In the genomic region with DNA sequence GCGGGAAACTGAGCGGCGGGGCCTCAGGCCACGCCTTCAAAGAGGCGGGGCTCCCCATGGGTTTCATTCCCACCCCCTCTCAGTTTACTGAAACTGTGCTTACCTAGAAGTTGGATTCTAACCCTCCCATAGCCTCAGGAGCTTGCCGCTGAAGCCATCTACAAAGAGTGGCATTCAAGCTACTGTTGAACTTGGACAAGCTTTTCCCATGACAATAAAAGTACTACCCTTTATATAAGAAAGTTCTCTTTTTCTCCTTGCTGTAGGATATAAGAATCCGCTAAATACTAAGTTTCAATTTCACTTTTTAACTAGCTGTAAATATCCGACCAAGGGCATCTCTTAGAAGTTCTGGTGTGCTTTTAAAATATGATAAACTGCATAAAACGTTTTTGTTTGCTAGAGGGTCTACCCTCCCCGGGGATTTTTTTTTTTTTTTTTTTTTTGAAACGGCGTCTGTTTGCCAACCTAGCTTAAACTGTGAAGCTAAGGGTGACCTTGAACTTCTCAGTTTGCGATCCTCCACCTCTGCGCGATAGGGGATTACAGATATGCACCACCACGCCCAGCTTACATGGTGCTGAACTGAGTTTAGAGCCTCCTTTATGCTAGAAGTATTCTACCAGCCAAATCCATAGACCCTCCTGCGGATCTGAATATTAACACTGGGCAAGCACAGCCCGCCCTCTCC, we compare ENCODE assay signal across 8 mouse cellular contexts. TPM values are rescaled to one million over a fixed set of nuclear protein-coding genes. Genes with fewer than 3 reads are reported as not detected.
DNase-seq lines count a peak whose midpoint lies in the region; ATAC-seq and TF ChIP-seq lines count a peak whose summit lies in the region.

No protein-coding gene starts in this region.

- DNase-seq in 3134 (ENCODE audit: extremely low read depth, insufficient read length, low spot score) (peak; percentile 20), MEL (ENCODE audit: low read depth, low spot score) (peak; percentile 80)
- peak; percentile 49 for DNase-seq in forebrain, embryonic 11.5 days (ENCODE audit: low spot score)
- peak; percentile 3 for DNase-seq in kidney, adult 2 months
- DNase-seq in testis, postnatal 14 days (ENCODE audit: low spot score) = peak; percentile 8
- DNase-seq in layer of hippocampus, adult 9-10 months (ENCODE audit: low spot score) = no peak
- DNase-seq in retina, postnatal 1 day = no peak

- 35% methylated on average over 18 of the region's 18 CpGs for WGBS in forebrain, embryonic 11.5 days
- WGBS in kidney, adult 2 months = 27% methylated on average over 18 of the region's 18 CpGs

- TF ChIP-seq EP300 in MEL (IDR thresholded peaks at IDR 0.05; ENCODE audit: low read depth in 1 of 2, low read length in 2 of 2) = peak; percentile 12 to 33; a peak in 1 of 4 replicates

- H3K9me3 ChIP-seq in MEL (replicated peaks; ENCODE audit: insufficient read depth, low read length) = no peaks in the 10 kb centered on the region
- H3K9me3 ChIP-seq in forebrain, embryonic 11.5 days (ENCODE audit: control insufficient read depth, low read length) = no peaks in the 10 kb centered on the region

- TF ChIP-seq CTCF in MEL (IDR thresholded peaks at IDR 0.05 in 2 of 3, conservative IDR thresholded peaks at IDR 0.05 in 1 of 3; ENCODE audit: control insufficient read depth in 1 of 3, insufficient read depth in 1 of 3, low read depth in 2 of 3, low read length in 3 of 3, poor library complexity in 1 of 3, severe bottlenecking in 1 of 3) = no peak
- TF ChIP-seq CTCF in kidney, adult 2 months (conservative IDR thresholded peaks at IDR 0.05; ENCODE audit: insufficient read depth, insufficient read length, low read depth, low read length) = no peak

- TF ChIP-seq POLR2A in MEL (IDR thresholded peaks at IDR 0.05; ENCODE audit: control insufficient read depth in 1 of 2, insufficient read depth in 1 of 2, low read depth in 1 of 2, low read length in 2 of 2, poor library complexity in 1 of 2) = peak in 1 of 2 experiments; percentile 82; a peak in 2 of 4 replicates
- no peak for TF ChIP-seq POLR2A in kidney, adult 2 months (IDR thresholded peaks at IDR 0.05; ENCODE audit: low read depth, low read length)

- H3K4me2 ChIP-seq in forebrain, embryonic 11.5 days (ENCODE audit: low read depth, low read length, severe bottlenecking) = peak overlapping the region; percentile 63; the same call in 1 of the 2 replicates

- peaks cover 33% of the 10 kb centered on the region for H3K79me2 ChIP-seq in MEL (ENCODE audit: control insufficient read depth, insufficient read depth, low read length, poor library complexity)

- no peaks in the 10 kb centered on the region for H3K27me3 ChIP-seq in MEL (ENCODE audit: control insufficient read depth in 1 of 2, insufficient read depth in 2 of 2, low read length in 2 of 2)
- H3K27me3 ChIP-seq in forebrain, embryonic 11.5 days (ENCODE audit: control insufficient read depth, insufficient read depth, low read length) = no peaks in the 10 kb centered on the region
- H3K27me3 ChIP-seq in kidney, adult 2 months (replicated peaks; ENCODE audit: control insufficient read depth, insufficient read depth, low read length) = no peaks in the 10 kb centered on the region

- peaks cover 8 to 29% of the 10 kb centered on the region in 2 experiments for H3K4me1 ChIP-seq in MEL (ENCODE audit: control insufficient read depth in 1 of 2, insufficient read depth in 2 of 2, low read length in 2 of 2)
- peaks cover 6% of the 10 kb centered on the region; the same call in 1 of the 2 replicates for H3K4me1 ChIP-seq in forebrain, embryonic 11.5 days (replicated peaks; ENCODE audit: control insufficient read depth, insufficient read depth, low read length)
- H3K4me1 ChIP-seq in kidney, adult 2 months (ENCODE audit: control insufficient read depth, insufficient read depth, low read length) = no peaks in the 10 kb centered on the region; the same call in 1 of the 2 replicates

- peak; percentile 4; the same call in 1 of the 2 replicates for ATAC-seq in forebrain, embryonic 11.5 days (replicated peaks; ENCODE audit: low FRiP score)
- ATAC-seq in megakaryocyte-erythroid progenitor cell, adult 5-6 weeks (replicated peaks; ENCODE audit: low FRiP score, low TSS enrichment, poor library complexity, severe bottlenecking) = peak; percentile 24

- TF ChIP-seq RAD21 in MEL (IDR thresholded peaks at IDR 0.05; ENCODE audit: low read depth, low read length) = no peak

- H3K36me3 ChIP-seq in MEL (ENCODE audit: control insufficient read depth in 1 of 2, insufficient read depth in 2 of 2, low read length in 2 of 2) = peaks cover 0 to 33% of the 10 kb centered on the region in 2 experiments; a peak in 2 of 4 replicates
- no peaks in the 10 kb centered on the region for H3K36me3 ChIP-seq in forebrain, embryonic 11.5 days (ENCODE audit: control insufficient read depth, insufficient read depth, low read length)
- H3K36me3 ChIP-seq in kidney, adult 2 months (ENCODE audit: control insufficient read depth, insufficient read depth, low read length) = no peaks in the 10 kb centered on the region

- peak overlapping the region; percentile 54 to 67 for H3K4me3 ChIP-seq in MEL (ENCODE audit: control insufficient read depth in 1 of 2, insufficient read depth in 1 of 2, low read depth in 2 of 2, low read length in 2 of 2)
- peak overlapping the region; percentile 54 for H3K4me3 ChIP-seq in forebrain, embryonic 11.5 days (ENCODE audit: low read depth, low read length)
- peak overlapping the region; percentile 98 for H3K4me3 ChIP-seq in kidney, adult 2 months (ENCODE audit: insufficient read depth, low read depth, low read length)

- H3K9ac ChIP-seq in MEL (ENCODE audit: control insufficient read depth, low read depth, low read length, poor library complexity, severe bottlenecking) = peak overlapping the region; percentile 79
- H3K9ac ChIP-seq in forebrain, embryonic 11.5 days (ENCODE audit: low read length) = peak overlapping the region; percentile 70

- peak overlapping the region; percentile 87 for H3K27ac ChIP-seq in MEL (ENCODE audit: control insufficient read depth, low read depth, low read length)
- H3K27ac ChIP-seq in forebrain, embryonic 11.5 days (ENCODE audit: low read depth, low read length) = no peak overlapping the region
- no peak overlapping the region for H3K27ac ChIP-seq in kidney, adult 2 months (ENCODE audit: insufficient read depth, low read depth, low read length)

TF ChIP-seq in MEL, 35 proteins besides CTCF, POLR2A, EP300 and RAD21:
- no peak for TF ChIP-seq USF1 (IDR thresholded peaks at IDR 0.05; ENCODE audit: low read depth, low read length)
- TF ChIP-seq TCF12 (IDR thresholded peaks at IDR 0.05; ENCODE audit: low read depth, low read length) = 0 out of 2 replicates have a peak, but pooled peaks have one; percentile 24
- no peak for TF ChIP-seq NRF1 (IDR thresholded peaks at IDR 0.05; ENCODE audit: insufficient read depth, low read depth, low read length, poor library complexity, severe bottlenecking)
- no peak for TF ChIP-seq KAT2A (conservative IDR thresholded peaks at IDR 0.05; ENCODE audit: low read depth, low read length)
- peak; percentile 80 for TF ChIP-seq TBP (IDR thresholded peaks at IDR 0.05; ENCODE audit: low read depth, low read length)
- no peak for TF ChIP-seq SMC3 (IDR thresholded peaks at IDR 0.05; ENCODE audit: low read depth, low read length)
- TF ChIP-seq ZC3H11A (IDR thresholded peaks at IDR 0.05; ENCODE audit: low read depth, low read length) = no peak
- TF ChIP-seq POLR2AphosphoS5 (IDR thresholded peaks at IDR 0.05; ENCODE audit: borderline replicate concordance, low read depth, low read length) = no peak; the same call in 1 of the 2 replicates
- no peak for TF ChIP-seq CHD1 (IDR thresholded peaks at IDR 0.05; ENCODE audit: low read depth, low read length)
- TF ChIP-seq NELFE (IDR thresholded peaks at IDR 0.05; ENCODE audit: low read depth, low read length) = peak; percentile 82
- no peak for TF ChIP-seq UBTF (IDR thresholded peaks at IDR 0.05; ENCODE audit: borderline replicate concordance, insufficient read depth, low read depth, low read length)
- no peak for TF ChIP-seq CHD2 (IDR thresholded peaks at IDR 0.05; ENCODE audit: low read length)
- no peak for TF ChIP-seq TAL1 (IDR thresholded peaks at IDR 0.05; ENCODE audit: low read length)
- peak; percentile 79 for TF ChIP-seq ZMIZ1 (IDR thresholded peaks at IDR 0.05; ENCODE audit: low read depth, low read length)
- TF ChIP-seq ZNF384 (IDR thresholded peaks at IDR 0.05; ENCODE audit: low read depth, low read length) = peak; percentile 88
- peak; percentile 50 for TF ChIP-seq GATA1 (IDR thresholded peaks at IDR 0.05; ENCODE audit: low read depth, low read length)
- 0 out of 2 replicates have a peak, but pooled peaks have one; percentile 41 for TF ChIP-seq MYC (IDR thresholded peaks at IDR 0.05; ENCODE audit: low read depth, low read length)
- TF ChIP-seq SIN3A (IDR thresholded peaks at IDR 0.05; ENCODE audit: low read length) = peak; percentile 37
- no peak for TF ChIP-seq E2F4 (IDR thresholded peaks at IDR 0.05; ENCODE audit: borderline replicate concordance, low read depth, low read length)
- no peak for TF ChIP-seq ELF1 (IDR thresholded peaks at IDR 0.05; ENCODE audit: low read depth, low read length)
- 0 out of 2 replicates have a peak, but pooled peaks have one; percentile 53 for TF ChIP-seq MAZ (IDR thresholded peaks at IDR 0.05; ENCODE audit: low read depth, low read length)
- no peak for TF ChIP-seq GABPA (IDR thresholded peaks at IDR 0.05; ENCODE audit: low read depth, low read length)
- TF ChIP-seq MEF2A (IDR thresholded peaks at IDR 0.05; ENCODE audit: extremely low read depth, insufficient replicate concordance, low read depth, low read length, poor library complexity, severe bottlenecking) = no peak
- peak; percentile 41; the same call in 1 of the 2 replicates for TF ChIP-seq ETS1 (IDR thresholded peaks at IDR 0.05; ENCODE audit: low read depth, low read length)
- peak; percentile 67 for TF ChIP-seq POLR2AphosphoS2 (IDR thresholded peaks at IDR 0.05; ENCODE audit: low read length)
- TF ChIP-seq MYB (IDR thresholded peaks at IDR 0.05; ENCODE audit: low read depth, low read length) = no peak
- TF ChIP-seq MXI1 (IDR thresholded peaks at IDR 0.05; ENCODE audit: low read depth, low read length) = peak; percentile 18

RNA-seq across cellular contexts. Expression of a gene that starts 0.4 kb away (rescaled TPM):
- total RNA-seq in MEL (2012; rRNA removed) = 10.9 and 12.8 TPM in 2 replicates
- polyA plus RNA-seq in MEL (2012; ENCODE audit: insufficient read depth in 1 of 2, insufficient read length in 2 of 2, low read depth in 1 of 2, low replicate concordance in 2 of 2, missing spikeins in 1 of 2) = 1 to 10 TPM in 1 of 2 experiments, not detected in 1; 8.1 TPM
- polyA plus RNA-seq in forebrain, embryonic 11.5 days (2014; fragmentation: Nextera tagmentation; extraction: Ambion mirVana) = 3.4 and 3.6 TPM in 2 replicates
- polyA plus RNA-seq in kidney, adult 2 months (2012; rRNA removed) = 0.35 and 0.39 TPM in 2 replicates
- total RNA-seq in megakaryocyte-erythroid progenitor cell, adult 5-6 weeks (2014; fragmentation: Nextera tagmentation) = 31.7 and 32.1 TPM in 2 replicates
- total RNA-seq in megakaryocyte-erythroid progenitor cell, adult 5-6 weeks (2017) = 13.8 and 18.9 TPM in 2 replicates

Comparison
In these comparisons a context has a peak if more than half of its experiments do, and no peak if none do; other contexts are left out.
1. DNase-seq: peak in 3134 (single experiment), MEL (single experiment), forebrain, embryonic 11.5 days (single experiment), kidney, adult 2 months (single experiment) and testis, postnatal 14 days (single experiment); none in layer of hippocampus, adult 9-10 months (single experiment) and retina, postnatal 1 day (single experiment).
2. Peak in every context shown above with its lines, with median percentiles within 50 percentile points of each other: H3K4me3 ChIP-seq.